Mouse (Mus musculus) erythroblast, embryonic 14.5 days (primary cell): ENCODE measurements around the gene D6Ertd527e. TPM values are rescaled to one million over a fixed set of nuclear protein-coding genes. Genes with fewer than 3 reads are reported as not detected.

Experiments used
- H3K27me3 ChIP-seq: 2 replicates; pipeline ENCODE4 v1.6.1; 2012; ENCODE audit warnings: inconsistent platforms; ENCODE audit not compliant: control insufficient read depth
- H3K36me3 ChIP-seq: 2 replicates; pipeline ENCODE4 v1.6.1; 2012; ENCODE audit warnings: mild to moderate bottlenecking, inconsistent platforms; ENCODE audit not compliant: control insufficient read depth
- H3K4me1 ChIP-seq: 2 replicates; pipeline ENCODE4 v1.6.1; 2012; ENCODE audit warnings: inconsistent platforms; ENCODE audit not compliant: control insufficient read depth
- H3K4me3 ChIP-seq: replicated peaks from 2 replicates; pipeline ENCODE3; 2012; ENCODE audit warnings: moderate library complexity, mild to moderate bottlenecking, inconsistent platforms
- H3K9me3 ChIP-seq: 2 replicates; pipeline ENCODE4 v1.6.1; 2012; ENCODE audit warnings: low read length, inconsistent platforms, mixed read lengths; ENCODE audit not compliant: control insufficient read depth
- GATA1 ChIP-seq: IDR thresholded peaks from 2 replicates; pipeline ENCODE4 v1.6.1; 2012; ENCODE audit warnings: low read length, inconsistent platforms, mixed read lengths
- TAL1 ChIP-seq: IDR thresholded peaks from 3 replicates; pipeline ENCODE4 v1.6.1; 2012; ENCODE audit warnings: low read length, inconsistent platforms, mixed read lengths
- polyA plus RNA-seq: library from polyadenylated mRNA; stranded (reverse); fragments of >175 nt; gene quantifications from 2 replicates; pipeline ENCODE4 v1.2.3, GENCODE M21; 2012

Gene D6Ertd527e
- not detected in 2 replicates for polyA plus RNA-seq

DNA sequence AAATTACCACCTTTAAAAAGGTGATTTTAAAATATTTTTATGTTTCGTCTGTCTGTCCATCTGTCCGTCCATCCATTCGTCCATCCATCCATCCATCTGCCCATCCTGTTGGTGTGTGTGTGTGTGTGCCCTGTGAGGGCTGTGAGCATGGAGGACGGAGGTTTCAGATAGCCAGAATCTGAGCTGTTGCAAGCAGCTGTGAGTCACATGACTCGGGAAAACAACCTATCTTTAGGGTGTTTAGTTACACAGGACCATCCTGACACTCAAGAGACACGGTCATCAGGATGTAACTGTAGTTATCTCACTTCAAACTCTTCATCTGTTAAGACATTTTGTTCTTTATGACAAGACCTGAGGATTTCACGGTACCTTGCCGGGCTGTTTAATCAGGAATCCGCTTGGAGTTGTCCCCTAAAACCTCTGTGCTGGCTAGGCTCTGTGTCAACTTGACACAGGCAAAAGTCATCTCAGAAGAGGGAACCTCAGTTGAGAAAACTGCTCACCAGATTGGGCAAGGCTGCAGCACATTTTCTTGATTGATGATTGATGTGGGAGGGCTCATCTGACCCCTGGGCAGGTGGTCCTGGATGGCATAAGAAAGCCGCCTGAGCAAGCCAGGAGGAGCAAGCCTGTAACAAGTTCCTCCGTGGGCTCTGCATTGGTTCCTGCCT is at the start of gene D6Ertd527e:
Gene D6Ertd527e, plus strand, starts transcription at position 624 of the 674 bp plus-strand sequence.
- H3K36me3 ChIP-seq: no peaks in the 10 kb centered on the region
- TF ChIP-seq GATA1 (no peak), TAL1 (no peak)
- no peak within 1 kb of the TSS for H3K4me3 ChIP-seq
- no peaks in the 10 kb centered on the region for H3K9me3 ChIP-seq
- peaks cover 2% of the 10 kb centered on the region for H3K27me3 ChIP-seq
- H3K4me1 ChIP-seq: peaks cover 10% of the 10 kb centered on the region

DNA sequence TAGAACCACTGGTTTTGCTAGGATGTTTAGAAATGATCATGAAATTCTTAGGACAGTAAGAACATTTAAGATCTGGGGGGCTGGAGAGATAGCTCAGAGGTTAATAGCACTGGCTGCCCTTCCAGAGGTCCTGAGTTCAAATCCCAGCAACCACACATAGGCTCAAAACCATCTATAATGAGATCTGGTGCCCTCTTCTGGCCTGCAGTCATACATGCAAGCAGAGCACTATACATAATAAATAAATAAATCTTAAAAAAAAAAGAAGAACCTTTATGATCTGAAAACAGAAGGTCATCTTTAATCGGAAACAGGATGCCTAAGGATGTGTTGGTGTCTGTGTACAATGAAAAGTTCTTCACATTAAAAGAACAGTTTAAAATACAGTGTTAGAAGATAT is 44.8 kb upstream of the D6Ertd527e start:
- TF ChIP-seq GATA1 (no peak), TAL1 (no peak)
- H3K36me3 ChIP-seq: peaks cover 55% of the 10 kb centered on the region
- H3K4me1 ChIP-seq: no peaks in the 10 kb centered on the region

DNA sequence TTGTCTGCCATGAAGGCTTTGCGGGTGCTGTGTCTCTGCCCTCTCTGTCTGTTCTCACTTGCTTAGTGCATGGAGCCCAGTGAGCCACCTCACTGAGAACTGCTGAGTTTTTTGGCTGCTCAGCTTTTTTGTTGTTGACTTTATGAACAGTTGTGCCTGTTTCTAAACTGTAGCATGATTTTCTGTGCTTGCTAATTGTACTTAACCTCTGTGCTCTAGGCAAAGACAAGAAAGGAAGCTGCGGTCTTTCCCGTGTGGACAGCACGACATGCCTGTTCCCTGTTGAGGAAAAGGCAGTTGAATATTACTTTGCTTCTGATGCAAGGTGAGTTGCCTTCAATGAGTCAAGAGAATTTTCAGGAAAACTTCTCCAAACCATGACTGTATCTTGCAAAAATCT is 41.0 kb upstream of the D6Ertd527e start:
- H3K27me3 ChIP-seq: no peaks in the 10 kb centered on the region
- peaks cover 52% of the 10 kb centered on the region for H3K36me3 ChIP-seq
- no peak overlapping the region for H3K4me3 ChIP-seq
- H3K4me1 ChIP-seq: no peaks in the 10 kb centered on the region
- TF ChIP-seq GATA1 (no peak), TAL1 (no peak)
- H3K9me3 ChIP-seq: no peaks in the 10 kb centered on the region

More for the DNA sequence above, 44.8 kb upstream of the D6Ertd527e start:
- Histone ChIP-seq H3K4me3 (no peak overlapping the region), H3K9me3 (no peaks in the 10 kb centered on the region), H3K27me3 (no peaks in the 10 kb centered on the region)

DNA sequence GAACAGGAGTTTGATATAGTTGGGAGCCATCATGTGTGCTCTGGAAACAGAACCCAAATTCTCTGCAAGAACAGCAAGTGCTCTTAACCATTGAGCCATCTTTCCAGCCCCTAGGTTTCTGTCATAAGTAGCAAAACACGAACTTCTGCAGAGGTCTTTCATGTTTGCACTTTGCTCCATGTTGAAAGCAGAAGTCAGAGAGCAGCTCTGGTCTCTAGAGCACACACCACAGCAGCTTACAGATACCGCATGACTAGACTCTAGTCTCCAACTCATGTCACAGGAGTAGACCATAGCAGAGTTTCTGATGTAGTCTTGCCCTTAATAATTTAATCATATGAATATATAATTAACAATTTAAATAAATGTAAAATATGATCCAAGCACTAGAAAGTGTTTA is 36.3 kb upstream of the D6Ertd527e start:
- Histone ChIP-seq H3K36me3 (peaks cover 64% of the 10 kb centered on the region), H3K4me3 (no peak overlapping the region), H3K27me3 (no peaks in the 10 kb centered on the region), H3K4me1 (peaks cover 10% of the 10 kb centered on the region), H3K9me3 (no peaks in the 10 kb centered on the region)
- TF ChIP-seq TAL1 (no peak), GATA1 (no peak)

DNA sequence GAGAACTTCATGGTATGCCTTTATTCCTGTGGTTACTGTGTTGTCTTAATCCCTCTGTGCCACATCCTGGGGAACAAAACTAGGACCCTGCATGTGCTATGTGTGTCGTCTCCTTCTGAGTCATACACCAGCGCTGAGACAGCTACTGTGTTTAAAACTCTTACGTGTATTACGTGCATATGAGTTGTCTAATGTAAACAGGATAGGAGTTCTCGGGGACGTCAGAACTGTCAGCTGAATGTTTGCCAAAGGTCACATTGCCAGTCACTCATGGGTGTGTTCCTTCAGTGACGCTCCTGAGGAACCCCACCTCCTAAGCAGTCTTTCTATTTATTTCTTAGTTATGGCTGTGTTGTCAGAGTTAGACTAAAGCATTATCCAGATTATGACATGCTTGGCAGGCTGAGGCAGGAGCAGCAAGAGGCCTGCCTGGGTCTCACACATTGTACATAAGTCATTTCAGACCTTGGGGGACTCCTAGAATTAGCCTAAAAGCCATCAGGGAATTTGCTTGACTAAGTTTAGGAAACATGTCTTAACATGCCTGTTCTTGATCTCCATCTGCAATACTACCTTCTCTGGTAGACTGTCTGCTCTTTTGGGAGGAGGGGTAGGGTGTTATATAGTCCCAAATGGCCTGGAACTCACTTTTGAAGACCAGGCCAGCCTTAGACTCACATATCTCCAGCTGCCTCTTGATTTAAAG is 35.2 kb upstream of the D6Ertd527e start:
- TF ChIP-seq GATA1 (no peak), TAL1 (no peak)
- H3K9me3 ChIP-seq: no peaks in the 10 kb centered on the region
- no peak overlapping the region for H3K4me3 ChIP-seq
- no peaks in the 10 kb centered on the region for H3K27me3 ChIP-seq
- H3K4me1 ChIP-seq: peaks cover 12% of the 10 kb centered on the region
- peaks cover 59% of the 10 kb centered on the region for H3K36me3 ChIP-seq

DNA sequence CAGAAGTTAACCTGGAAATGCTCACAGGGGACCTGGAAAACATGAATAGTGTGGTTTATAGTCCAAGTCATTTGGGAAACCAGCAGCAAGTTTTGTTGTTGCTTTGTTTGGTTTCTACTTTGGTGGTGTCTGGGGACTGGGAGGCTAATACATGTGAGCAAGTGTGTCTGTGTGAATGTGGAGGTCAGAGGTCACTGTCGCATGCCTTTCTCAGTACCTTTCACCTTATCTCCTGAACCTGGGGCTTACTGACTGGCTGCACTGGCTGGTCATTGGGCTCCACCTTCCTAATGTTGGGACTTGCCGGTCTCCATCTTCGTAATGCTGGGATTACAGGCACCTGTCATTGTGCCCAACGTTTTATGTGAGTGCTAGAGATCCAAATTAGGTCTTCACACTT is 33.9 kb upstream of the D6Ertd527e start:
- Histone ChIP-seq H3K4me3 (no peak overlapping the region), H3K36me3 (peaks cover 55% of the 10 kb centered on the region), H3K9me3 (no peaks in the 10 kb centered on the region), H3K4me1 (peaks cover 16% of the 10 kb centered on the region), H3K27me3 (no peaks in the 10 kb centered on the region)
- TF ChIP-seq GATA1: no peak
- no peak for TF ChIP-seq TAL1

DNA sequence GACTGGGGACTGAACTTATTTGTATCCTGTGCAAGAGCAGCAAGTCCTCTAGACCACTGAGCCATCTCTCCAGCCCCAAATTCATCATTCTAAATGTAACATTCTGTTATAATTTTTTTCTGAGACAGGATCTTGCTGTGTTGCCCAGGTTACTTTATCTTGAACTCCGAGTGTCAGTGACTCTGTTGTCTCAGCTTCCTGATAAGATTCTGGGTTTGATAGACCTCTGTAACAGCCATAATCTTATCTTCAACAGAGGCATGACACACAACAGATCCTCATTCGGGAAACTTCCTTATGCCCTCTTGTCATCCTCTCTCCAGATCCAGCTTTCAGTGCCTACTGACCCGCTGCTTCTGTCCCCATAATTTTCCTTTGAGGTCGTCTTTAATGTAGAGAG is 31.8 kb upstream of the D6Ertd527e start:
- no peak for TF ChIP-seq TAL1
- TF ChIP-seq GATA1: no peak
- H3K9me3 ChIP-seq: no peaks in the 10 kb centered on the region
- H3K4me1 ChIP-seq: peaks cover 19% of the 10 kb centered on the region
- H3K4me3 ChIP-seq: no peak overlapping the region
- peaks cover 55% of the 10 kb centered on the region for H3K36me3 ChIP-seq
- H3K27me3 ChIP-seq: no peaks in the 10 kb centered on the region

DNA sequence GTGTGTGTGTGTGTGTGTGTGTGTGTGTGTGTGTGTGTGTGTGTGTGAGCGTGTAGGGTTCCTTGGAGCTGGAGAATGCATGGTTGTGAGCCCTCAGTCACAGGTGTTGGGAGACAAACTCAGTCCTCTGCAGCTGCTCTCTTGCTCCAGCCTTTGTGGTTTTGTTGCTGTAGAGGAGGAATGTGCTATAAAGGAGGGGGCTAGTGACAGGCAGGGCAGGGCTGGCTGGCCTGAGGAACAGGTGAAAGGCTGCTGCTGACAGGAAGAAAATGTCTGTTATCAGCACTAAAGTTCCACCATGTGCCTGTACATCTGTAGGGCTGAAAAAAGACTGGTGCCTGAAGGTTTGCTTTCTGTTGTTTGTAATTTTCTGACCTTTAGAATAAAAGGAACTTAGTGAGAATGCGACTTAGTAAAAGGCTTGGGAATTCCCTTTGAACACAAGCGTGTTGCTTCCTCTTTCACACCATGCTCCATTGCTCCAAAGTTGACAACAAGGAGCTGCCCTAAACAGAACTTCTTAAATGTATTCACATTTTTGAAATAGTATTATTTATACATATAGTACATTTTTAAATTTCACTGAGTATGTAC is 29.4 kb upstream of the D6Ertd527e start:
- Histone ChIP-seq H3K4me3 (no peak overlapping the region), H3K27me3 (no peaks in the 10 kb centered on the region), H3K9me3 (no peaks in the 10 kb centered on the region), H3K4me1 (peaks cover 23% of the 10 kb centered on the region), H3K36me3 (peaks cover 49% of the 10 kb centered on the region)
- no peak for TF ChIP-seq GATA1
- no peak for TF ChIP-seq TAL1

DNA sequence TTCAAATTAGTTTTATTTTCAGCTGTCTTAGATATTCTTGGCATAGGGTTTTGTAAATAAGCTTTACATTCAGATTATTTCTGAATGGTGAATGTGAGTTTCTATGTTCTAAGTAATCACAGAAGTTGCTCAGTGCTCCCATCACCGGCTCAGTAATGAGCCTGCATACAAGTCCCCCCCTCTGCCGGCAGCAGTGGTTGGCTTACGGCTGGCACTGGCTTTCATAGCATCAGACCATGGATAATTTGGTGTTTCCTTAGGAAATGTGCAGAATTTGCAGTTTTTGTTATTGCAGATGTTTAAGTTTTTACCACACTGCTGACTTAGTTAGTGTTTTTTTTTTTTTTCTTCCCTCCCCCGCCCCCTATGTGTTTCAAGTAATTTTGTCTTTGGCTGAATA is 25.1 kb upstream of the D6Ertd527e start:
- Histone ChIP-seq H3K4me1 (peaks cover 11% of the 10 kb centered on the region), H3K36me3 (peaks cover 42% of the 10 kb centered on the region)
- TF ChIP-seq TAL1 (no peak), GATA1 (no peak)

More for the DNA sequence above, 25.1 kb upstream of the D6Ertd527e start:
- H3K27me3 ChIP-seq: no peaks in the 10 kb centered on the region
- no peak overlapping the region for H3K4me3 ChIP-seq
- H3K9me3 ChIP-seq: no peaks in the 10 kb centered on the region
